Comparison of ENCODE assay signal across 9 mouse cellular contexts in genomic region chr19:10435908-10436307, GRCm38 (mm10). TPM values are rescaled to one million over a fixed set of nuclear protein-coding genes. Genes with fewer than 3 reads are reported as not detected.
DNase-seq lines count a peak whose midpoint lies in the region; ATAC-seq and TF ChIP-seq lines count a peak whose summit lies in the region.
"Had no signal": no experiment of that assay in that cellular context is flagged by ENCODE, and none has a peak within 500 bp of the region (broad histone marks: within the 10 kb centered on the region; RNA-seq: fewer than 3 reads in every experiment).

No protein-coding gene starts in this region.

- no peaks in the 10 kb centered on the region for H3K4me1 ChIP-seq in kidney, adult 2 months (ENCODE audit: control insufficient read depth, insufficient read depth, low read length)
- H3K4me1 ChIP-seq in liver, adult 2 months (ENCODE audit: control insufficient read depth, insufficient read depth, low read length), result no peaks in the 10 kb centered on the region
- H3K4me1 ChIP-seq in neural tube, embryonic 13.5 days (replicated peaks), result no peaks in the 10 kb centered on the region
- H3K4me1 ChIP-seq: embryonic facial prominence, embryonic 15.5 days had no signal

- H3K9ac ChIP-seq in liver, adult 2 months (ENCODE audit: low read depth, low read length), result no peak overlapping the region
- no peak overlapping the region for H3K9ac ChIP-seq in neural tube, embryonic 13.5 days
- H3K9ac ChIP-seq: embryonic facial prominence, embryonic 15.5 days had no signal

- peak; percentile 83 for TF ChIP-seq CTCF in kidney, adult 2 months (conservative IDR thresholded peaks at IDR 0.05; ENCODE audit: insufficient read depth, insufficient read length, low read depth, low read length)
- peak; percentile 76 for TF ChIP-seq CTCF in liver, adult 2 months (IDR thresholded peaks at IDR 0.05; ENCODE audit: low read depth, low read length)

- no peaks in the 10 kb centered on the region for H3K79me2 ChIP-seq in liver, adult 2 months (ENCODE audit: control insufficient read depth, insufficient read depth, low read length)

- no peaks in the 10 kb centered on the region for H3K27me3 ChIP-seq in kidney, adult 2 months (replicated peaks; ENCODE audit: control insufficient read depth, insufficient read depth, low read length)
- H3K27me3 ChIP-seq in liver, adult 2 months (ENCODE audit: control insufficient read depth, insufficient read depth, low read length), result no peaks in the 10 kb centered on the region
- no peaks in the 10 kb centered on the region for H3K27me3 ChIP-seq in neural tube, embryonic 13.5 days
- H3K27me3 ChIP-seq: embryonic facial prominence, embryonic 15.5 days had no signal

- H3K9me3 ChIP-seq in neural tube, embryonic 13.5 days, result no peaks in the 10 kb centered on the region
- H3K9me3 ChIP-seq: embryonic facial prominence, embryonic 15.5 days had no signal

- ATAC-seq in neural tube, embryonic 13.5 days (ENCODE audit: low read depth), result peak; percentile 32; the same call in 1 of the 2 replicates

- no peak overlapping the region for H3K4me2 ChIP-seq in neural tube, embryonic 13.5 days
- H3K4me2 ChIP-seq: embryonic facial prominence, embryonic 15.5 days had no signal

- TF ChIP-seq POLR2A in kidney, adult 2 months (IDR thresholded peaks at IDR 0.05; ENCODE audit: low read depth, low read length), result no peak
- TF ChIP-seq POLR2A in liver, adult 2 months (IDR thresholded peaks at IDR 0.05; ENCODE audit: extremely low read depth, insufficient read depth, low read length), result no peak

- no peak overlapping the region for H3K27ac ChIP-seq in kidney, adult 2 months (ENCODE audit: insufficient read depth, low read depth, low read length)
- no peak overlapping the region for H3K27ac ChIP-seq in liver, adult 2 months (replicated peaks; ENCODE audit: insufficient read depth, low read depth, low read length)
- H3K27ac ChIP-seq in neural tube, embryonic 13.5 days (replicated peaks), result no peak overlapping the region
- H3K27ac ChIP-seq: embryonic facial prominence, embryonic 15.5 days had no signal

- H3K36me3 ChIP-seq in kidney, adult 2 months (ENCODE audit: control insufficient read depth, insufficient read depth, low read length), result no peaks in the 10 kb centered on the region
- no peaks in the 10 kb centered on the region for H3K36me3 ChIP-seq in liver, adult 2 months (ENCODE audit: control insufficient read depth, insufficient read depth, low read length)
- peaks cover 19% of the 10 kb centered on the region for H3K36me3 ChIP-seq in neural tube, embryonic 13.5 days
- H3K36me3 ChIP-seq: embryonic facial prominence, embryonic 15.5 days had no signal

- H3K4me3 ChIP-seq in kidney, adult 2 months (ENCODE audit: insufficient read depth, low read depth, low read length), result no peak overlapping the region
- H3K4me3 ChIP-seq in liver, adult 2 months (ENCODE audit: insufficient read depth, low read depth, low read length), result no peak overlapping the region
- H3K4me3 ChIP-seq in neural tube, embryonic 13.5 days, result no peak overlapping the region
- H3K4me3 ChIP-seq: embryonic facial prominence, embryonic 15.5 days had no signal

- DNase-seq in 3T3-L1 (ENCODE audit: low read depth, low spot score), result peak; percentile 84
- DNase-seq in NIH3T3 (ENCODE audit: low read depth), result peak; percentile 87
- DNase-seq in cerebellum, adult 9-11 months, result peak; percentile 85
- DNase-seq in frontal cortex, postnatal 36 days (ENCODE audit: low spot score in 2 of 2), result peak; percentile 69 to 81
- DNase-seq in kidney, adult 2 months, result peak; percentile 80
- peak; percentile 61 for DNase-seq in liver, adult 2 months (ENCODE audit: extremely low read depth, low read depth, low spot score)
- DNase-seq in thymus, postnatal 14 days, result peak; percentile 54

- WGBS in kidney, adult 2 months, result 24% methylated on average over 3 of the region's 3 CpGs
- 29% methylated on average over 3 of the region's 3 CpGs for WGBS in liver, adult 2 months
- 32% methylated on average over 3 of the region's 3 CpGs for WGBS in neural tube, embryonic 13.5 days

RNA-seq across cellular contexts. Expression of gene Lrrc10b, which starts 21.4 kb away (rescaled TPM):
- polyA plus RNA-seq in kidney, adult 2 months (2012; rRNA removed), result 0.39 and 0.94 TPM in 2 replicates
- total RNA-seq in liver, adult 2 months (2014; rRNA removed), result not detected in 2 replicates
- polyA plus RNA-seq in liver, adult 2 months (2012; rRNA removed), result not detected in 2 replicates
- polyA plus RNA-seq in neural tube, embryonic 13.5 days (2015; fragmentation: Nextera tagmentation; extraction: Ambion mirVana), result 0.55 and 0.67 TPM in 2 replicates

RNA-seq across cellular contexts. Expression of gene Ppp1r32, which starts 46.8 kb away (rescaled TPM):
- 0.37 and 0.66 TPM in 2 replicates for polyA plus RNA-seq in kidney, adult 2 months (2012; rRNA removed)
- 0.13 TPM in 1 of 2 replicates, not detected in the other for total RNA-seq in liver, adult 2 months (2014; rRNA removed)
- polyA plus RNA-seq in liver, adult 2 months (2012; rRNA removed), result 0.06 and 0.09 TPM in 2 replicates
- 0.18 and 0.22 TPM in 2 replicates for polyA plus RNA-seq in neural tube, embryonic 13.5 days (2015; fragmentation: Nextera tagmentation; extraction: Ambion mirVana)

RNA-seq across cellular contexts. Expression of gene Syt7, which starts 47.0 kb away (rescaled TPM):
- 4.0 and 4.6 TPM in 2 replicates for polyA plus RNA-seq in kidney, adult 2 months (2012; rRNA removed)
- 0.28 and 0.34 TPM in 2 replicates for total RNA-seq in liver, adult 2 months (2014; rRNA removed)
- polyA plus RNA-seq in liver, adult 2 months (2012; rRNA removed), result 0.45 and 0.62 TPM in 2 replicates
- polyA plus RNA-seq in neural tube, embryonic 13.5 days (2015; fragmentation: Nextera tagmentation; extraction: Ambion mirVana), result 9.6 and 10.7 TPM in 2 replicates
